Mouse (Mus musculus): ENCODE data around the gene Bhlhe40.

GRCm38 (mm10) chr6:108703085-108703484, 42.7 kb downstream of the Bhlhe40 start:
- no peak for TF ChIP-seq CTCF (IDR thresholded peaks at IDR 0.05; ENCODE audit: insufficient read depth, low read depth, low read length)
- TF ChIP-seq POLR2A (IDR thresholded peaks at IDR 0.05; ENCODE audit: insufficient read depth, low read depth, low read length), result no peak
